Mouse (Mus musculus): ENCODE data around the gene Mxd3. TPM values are rescaled to one million over a fixed set of nuclear protein-coding genes. Genes with fewer than 3 reads are reported as not detected.

The Mxd3 gene
- polyA plus RNA-seq, 1 experiment from 2014 or later, result 8.5 TPM

- WGBS, result 63% methylated on average over 4 of the region's 4 CpGs
- peaks cover 29% of the 10 kb centered on the region for H3K36me3 ChIP-seq (ENCODE audit: control insufficient read depth, insufficient read depth)
- no peak for TF ChIP-seq CTCF (IDR thresholded peaks at IDR 0.05; ENCODE audit: low read depth)
Measured at GRCm38 (mm10) chr13:55319931-55320533, 9.6 kb downstream of the Mxd3 start, which contains the start of gene Prelid1. Gene Prelid1 (plus strand): TSS chr13:55320500.

GRCm38 (mm10) chr13:55318351-55318750 is 11.3 kb downstream of the Mxd3 start:
- no peak for ATAC-seq
- H3K27ac ChIP-seq (ENCODE audit: low read depth, low read length), result 0 out of 2 replicates have a peak overlapping the region, but pooled peaks have one; percentile 5
- 82% methylated on average over 3 of the region's 3 CpGs for WGBS

More at GRCm38 (mm10) chr13:55319931-55320533, 9.6 kb downstream of the Mxd3 start, which contains the start of gene Prelid1:
- peaks cover 4% of the 10 kb centered on the region; the same call in 1 of the 2 replicates for H3K4me1 ChIP-seq (replicated peaks; ENCODE audit: control insufficient read depth, insufficient read depth, low read length)
- peak within 1 kb of the TSS; percentile 70 for H3K4me3 ChIP-seq (ENCODE audit: low read depth, low read length)
- no peak; the same call in 1 of the 2 replicates for ATAC-seq
- H3K4me2 ChIP-seq (replicated peaks; ENCODE audit: low read depth), result peak within 1 kb of the TSS; percentile 82
- H3K9me3 ChIP-seq (ENCODE audit: control insufficient read depth), result no peaks in the 10 kb centered on the region
- H3K27me3 ChIP-seq (replicated peaks; ENCODE audit: control insufficient read depth, insufficient read depth, low read length), result no peaks in the 10 kb centered on the region
- peak within 1 kb of the TSS; percentile 93 for H3K27ac ChIP-seq (ENCODE audit: low read depth, low read length)
- peak within 1 kb of the TSS; percentile 85 for H3K9ac ChIP-seq (ENCODE audit: low read depth, low read length)

GRCm38 (mm10) chr13:55314891-55315412 is 14.7 kb downstream of the Mxd3 start:
- no peak overlapping the region for H3K4me2 ChIP-seq (replicated peaks; ENCODE audit: low read depth)
- H3K27me3 ChIP-seq (replicated peaks; ENCODE audit: control insufficient read depth, insufficient read depth, low read length), result no peaks in the 10 kb centered on the region
- no peak overlapping the region for H3K9ac ChIP-seq (ENCODE audit: low read depth, low read length)
- no peak for TF ChIP-seq CTCF (IDR thresholded peaks at IDR 0.05; ENCODE audit: low read depth)
- ATAC-seq, result peak; percentile 90
- H3K9me3 ChIP-seq (ENCODE audit: control insufficient read depth), result no peaks in the 10 kb centered on the region
- H3K27ac ChIP-seq (ENCODE audit: low read depth, low read length), result peak overlapping the region; percentile 87
- H3K4me3 ChIP-seq (ENCODE audit: low read depth, low read length), result no peak overlapping the region
- no peaks in the 10 kb centered on the region for H3K4me1 ChIP-seq (replicated peaks; ENCODE audit: control insufficient read depth, insufficient read depth, low read length)
- 64% methylated on average over 2 of the region's 2 CpGs for WGBS
- peaks cover 62% of the 10 kb centered on the region for H3K36me3 ChIP-seq (ENCODE audit: control insufficient read depth, insufficient read depth)

More at GRCm38 (mm10) chr13:55318351-55318750, 11.3 kb downstream of the Mxd3 start:
- Histone ChIP-seq H3K9ac (ENCODE audit: low read depth, low read length) (no peak overlapping the region), H3K4me2 (replicated peaks; ENCODE audit: low read depth) (no peak overlapping the region), H3K4me3 (ENCODE audit: low read depth, low read length) (no peak overlapping the region), H3K36me3 (ENCODE audit: control insufficient read depth, insufficient read depth) (peaks cover 31% of the 10 kb centered on the region), H3K4me1 (replicated peaks; ENCODE audit: control insufficient read depth, insufficient read depth, low read length) (peaks cover 4% of the 10 kb centered on the region; the same call in 1 of the 2 replicates), H3K9me3 (ENCODE audit: control insufficient read depth) (no peaks in the 10 kb centered on the region), H3K27me3 (replicated peaks; ENCODE audit: control insufficient read depth, insufficient read depth, low read length) (no peaks in the 10 kb centered on the region)
- TF ChIP-seq CTCF (IDR thresholded peaks at IDR 0.05; ENCODE audit: low read depth), result no peak

- H3K27me3 ChIP-seq (replicated peaks; ENCODE audit: control insufficient read depth, insufficient read depth, low read length), result no peaks in the 10 kb centered on the region
- no peaks in the 10 kb centered on the region for H3K4me1 ChIP-seq (replicated peaks; ENCODE audit: control insufficient read depth, insufficient read depth, low read length)
- TF ChIP-seq CTCF (IDR thresholded peaks at IDR 0.05; ENCODE audit: low read depth), result no peak
- ATAC-seq, result no peak
- WGBS, result 87% methylated on average over 9 of the region's 9 CpGs
- peaks cover 54% of the 10 kb centered on the region for H3K36me3 ChIP-seq (ENCODE audit: control insufficient read depth, insufficient read depth)
- H3K4me2 ChIP-seq (replicated peaks; ENCODE audit: low read depth), result no peak overlapping the region
- H3K9ac ChIP-seq (ENCODE audit: low read depth, low read length), result no peak overlapping the region
- no peaks in the 10 kb centered on the region for H3K9me3 ChIP-seq (ENCODE audit: control insufficient read depth)
- H3K4me3 ChIP-seq (ENCODE audit: low read depth, low read length), result no peak overlapping the region
- peak overlapping the region; percentile 35; the same call in 1 of the 2 replicates for H3K27ac ChIP-seq (ENCODE audit: low read depth, low read length)
Measured at GRCm38 (mm10) chr13:55313051-55313450, 16.6 kb downstream of the Mxd3 start.

GRCm38 (mm10) chr13:55312028-55312630 is 17.5 kb downstream of the Mxd3 start:
- Histone ChIP-seq H3K36me3 (ENCODE audit: control insufficient read depth, insufficient read depth) (peaks cover 59% of the 10 kb centered on the region), H3K27ac (ENCODE audit: low read depth, low read length) (peak overlapping the region; percentile 54; the same call in 1 of the 2 replicates), H3K9me3 (ENCODE audit: control insufficient read depth) (no peaks in the 10 kb centered on the region), H3K4me1 (replicated peaks; ENCODE audit: control insufficient read depth, insufficient read depth, low read length) (no peaks in the 10 kb centered on the region), H3K9ac (ENCODE audit: low read depth, low read length) (no peak overlapping the region), H3K27me3 (replicated peaks; ENCODE audit: control insufficient read depth, insufficient read depth, low read length) (no peaks in the 10 kb centered on the region), H3K4me3 (ENCODE audit: low read depth, low read length) (no peak overlapping the region), H3K4me2 (replicated peaks; ENCODE audit: low read depth) (no peak overlapping the region)
- no peak for TF ChIP-seq CTCF (IDR thresholded peaks at IDR 0.05; ENCODE audit: low read depth)
- WGBS, result 87% methylated on average over 8 of the region's 8 CpGs
- ATAC-seq, result no peak

- TF ChIP-seq CTCF (IDR thresholded peaks at IDR 0.05; ENCODE audit: low read depth), result no peak
- Histone ChIP-seq H3K36me3 (ENCODE audit: control insufficient read depth, insufficient read depth) (peaks cover 69% of the 10 kb centered on the region), H3K4me2 (replicated peaks; ENCODE audit: low read depth) (no peak overlapping the region), H3K9ac (ENCODE audit: low read depth, low read length) (no peak overlapping the region), H3K9me3 (ENCODE audit: control insufficient read depth) (no peaks in the 10 kb centered on the region), H3K27ac (ENCODE audit: low read depth, low read length) (no peak overlapping the region), H3K4me1 (replicated peaks; ENCODE audit: control insufficient read depth, insufficient read depth, low read length) (no peaks in the 10 kb centered on the region), H3K27me3 (replicated peaks; ENCODE audit: control insufficient read depth, insufficient read depth, low read length) (no peaks in the 10 kb centered on the region), H3K4me3 (ENCODE audit: low read depth, low read length) (no peak overlapping the region)
- no peak for ATAC-seq
- 71% methylated on average over 5 of the region's 5 CpGs for whole genome bisulfite sequencing
Measured at GRCm38 (mm10) chr13:55300913-55301312, 28.7 kb downstream of the Mxd3 start.

Measured in intestine, postnatal 0 days (tissue).